Mouse (Mus musculus): ENCODE results near the gene Aldh3a2.

Aldh3a2 gene

GRCm38 (mm10) chr11:61271612-61272011 is 4.3 kb upstream of the Aldh3a2 start:
- no peak for DNase-seq (ENCODE audit: low spot score)

GRCm38 (mm10) chr11:61270406-61270805 is 3.1 kb upstream of the Aldh3a2 start:
- no peak for DNase-seq (ENCODE audit: low spot score)

- DNase-seq (ENCODE audit: low spot score), result no peak
Measured at GRCm38 (mm10) chr11:61268626-61269349, 1.5 kb upstream of the Aldh3a2 start.

- DNase-seq (ENCODE audit: low spot score), result no peak
Measured at GRCm38 (mm10) chr11:61263841-61264240, 3.4 kb downstream of the Aldh3a2 start.

GRCm38 (mm10) chr11:61262516-61262915 is 4.7 kb downstream of the Aldh3a2 start:
- DNase-seq (ENCODE audit: low spot score), result no peak

- DNase-seq (ENCODE audit: low spot score), result no peak
Measured at GRCm38 (mm10) chr11:61259106-61259505, 8.2 kb downstream of the Aldh3a2 start.

GRCm38 (mm10) chr11:61252807-61253206 is 14.5 kb downstream of the Aldh3a2 start:
- no peak for DNase-seq (ENCODE audit: low spot score)

- no peak for DNase-seq (ENCODE audit: low spot score)
Measured at GRCm38 (mm10) chr11:61251741-61252140, 15.5 kb downstream of the Aldh3a2 start.

GRCm38 (mm10) chr11:61244406-61244805 is 22.9 kb downstream of the Aldh3a2 start:
- no peak for DNase-seq (ENCODE audit: low spot score)

- DNase-seq (ENCODE audit: low spot score), result no peak
Measured at GRCm38 (mm10) chr11:61236015-61236414, 31.2 kb downstream of the Aldh3a2 start.

GRCm38 (mm10) chr11:61234174-61234573 is 33.1 kb downstream of the Aldh3a2 start:
- DNase-seq (ENCODE audit: low spot score), result no peak

GRCm38 (mm10) chr11:61231329-61231728 is 35.9 kb downstream of the Aldh3a2 start:
- peak; percentile 47 for DNase-seq (ENCODE audit: low spot score)

GRCm38 (mm10) chr11:61228406-61228805 is 38.9 kb downstream of the Aldh3a2 start:
- no peak for DNase-seq (ENCODE audit: low spot score)

GRCm38 (mm10) chr11:61227816-61228215 is 39.4 kb downstream of the Aldh3a2 start:
- DNase-seq (ENCODE audit: low spot score), result no peak

GRCm38 (mm10) chr11:61225941-61226412 is 41.3 kb downstream of the Aldh3a2 start:
- no peak for DNase-seq (ENCODE audit: low spot score)

GRCm38 (mm10) chr11:61225511-61225910 is 41.8 kb downstream of the Aldh3a2 start:
- no peak for DNase-seq (ENCODE audit: low spot score)

- no peak for DNase-seq (ENCODE audit: low spot score)
Measured at GRCm38 (mm10) chr11:61224907-61225306, 42.4 kb downstream of the Aldh3a2 start.

- no peak for DNase-seq (ENCODE audit: low spot score)
Measured at GRCm38 (mm10) chr11:61224234-61224744, 43.0 kb downstream of the Aldh3a2 start.

- no peak for DNase-seq (ENCODE audit: low spot score)
Measured at GRCm38 (mm10) chr11:61222971-61223745, 44.1 kb downstream of the Aldh3a2 start.

- no peak for DNase-seq (ENCODE audit: low spot score)
Measured at GRCm38 (mm10) chr11:61222007-61222406, 45.3 kb downstream of the Aldh3a2 start.

- DNase-seq (ENCODE audit: low spot score), result no peak
Measured at GRCm38 (mm10) chr11:61220156-61220881, 46.9 kb downstream of the Aldh3a2 start.

GRCm38 (mm10) chr11:61215936-61216335 is 51.3 kb downstream of the Aldh3a2 start:
- DNase-seq (ENCODE audit: low spot score), result no peak
